Mouse (Mus musculus) testis, postnatal 14 days (tissue): Measurements from ENCODE around the gene Nmnat2.
A peak's percentile ranks its signal among the peaks of the same experiment; 100 is the strongest.
"Not testable (repeated sequence)": the region's sequence is repeated elsewhere in the genome, so short reads cannot be mapped to it uniquely, and the experiment has no call there.

Experiments
- DNase-seq: peaks from one replicate; pipeline ENCODE4 v3.0.0; 2021; ENCODE audit warnings: low spot score

The Nmnat2 gene

DNA sequence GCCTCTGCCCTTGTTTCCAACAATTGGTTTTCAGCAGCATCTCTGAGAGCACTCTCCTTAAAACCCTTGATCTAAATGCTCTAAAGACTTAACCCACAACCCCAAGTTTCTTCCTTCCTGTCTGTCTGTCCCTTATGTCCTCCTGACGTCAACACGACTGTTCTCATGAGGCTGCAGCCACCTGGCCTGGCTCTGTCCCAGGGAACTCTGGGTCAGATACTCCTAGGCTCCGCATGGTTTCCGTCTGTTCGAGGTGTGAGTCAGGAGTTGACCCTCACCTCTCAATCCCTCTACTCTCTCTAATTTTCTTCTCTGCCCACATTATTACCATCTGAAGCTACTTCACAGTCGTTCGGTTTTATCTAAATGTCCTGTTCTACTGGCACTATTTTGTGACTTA, 103.5 kb downstream of the Nmnat2 start:
- DNase-seq, result no peak

DNA sequence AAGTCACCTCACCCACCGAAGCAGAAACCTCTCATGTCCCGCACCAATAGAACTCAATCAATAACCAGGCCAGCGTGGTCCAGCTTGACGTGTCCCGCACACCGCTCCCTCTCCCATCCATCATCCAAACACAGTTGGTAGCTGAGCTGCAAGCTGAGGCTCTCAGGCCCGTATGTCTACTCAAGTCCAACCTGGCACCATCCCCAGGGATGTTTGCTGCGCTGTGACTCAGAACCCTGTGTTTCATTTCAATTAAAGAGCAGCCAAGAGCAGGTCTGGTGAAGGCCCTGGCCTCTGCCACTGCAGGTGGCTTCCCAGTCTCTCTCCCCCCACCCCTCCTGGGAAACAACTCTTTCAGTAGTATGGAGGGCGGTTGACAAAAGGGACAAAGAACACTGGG, 104.8 kb downstream of the Nmnat2 start:
- DNase-seq, result no peak

DNA sequence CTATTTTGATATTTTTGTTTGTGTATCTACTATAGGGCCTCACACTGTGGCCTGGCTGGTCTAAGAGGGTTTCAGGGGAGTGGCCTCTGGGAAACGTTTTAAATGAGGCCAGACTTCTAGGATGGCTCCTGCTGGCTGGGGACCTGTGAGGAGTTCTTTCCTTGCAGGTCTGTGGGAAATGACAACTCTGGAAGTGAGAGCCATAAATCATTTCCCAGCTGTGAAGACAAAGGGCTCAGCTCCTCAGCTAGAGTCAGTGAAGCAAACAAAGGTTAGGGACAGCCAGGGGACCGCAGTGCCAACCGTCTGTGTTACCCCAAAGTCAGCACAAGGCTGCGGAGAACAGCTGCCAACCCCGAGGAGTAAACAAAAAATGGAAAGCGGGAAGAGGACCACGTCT, 107.8 kb downstream of the Nmnat2 start:
- no peak for DNase-seq

DNA sequence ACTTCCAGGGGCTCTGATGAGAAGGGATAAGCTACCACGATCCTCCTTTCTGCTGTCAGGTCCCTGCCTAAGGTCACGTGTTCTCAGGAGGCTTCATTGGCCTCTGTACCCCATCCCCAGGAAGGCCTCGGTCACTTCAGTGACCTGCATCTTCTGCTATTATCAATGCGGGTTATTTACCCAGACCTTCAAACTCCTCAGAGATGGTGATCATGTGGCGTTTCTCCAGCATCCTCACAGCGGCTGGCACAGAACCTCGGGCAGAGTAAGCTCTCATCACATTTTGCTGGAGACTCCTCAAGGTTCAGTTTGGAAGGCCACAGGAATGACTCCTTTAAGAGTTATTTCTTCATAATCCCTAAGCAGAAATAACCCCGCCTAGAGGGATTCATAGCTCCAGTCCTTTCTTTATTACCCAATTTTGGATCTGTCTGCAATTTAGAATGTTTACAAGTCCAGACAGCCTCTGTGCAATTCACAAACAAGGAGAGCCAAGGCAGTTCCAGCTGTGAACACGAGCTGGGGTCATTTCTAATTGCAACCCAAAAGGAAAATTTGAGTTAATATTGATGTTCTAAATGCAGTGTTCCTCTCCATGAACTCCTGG, 110.1 kb downstream of the Nmnat2 start:
- DNase-seq, result no peak

DNA sequence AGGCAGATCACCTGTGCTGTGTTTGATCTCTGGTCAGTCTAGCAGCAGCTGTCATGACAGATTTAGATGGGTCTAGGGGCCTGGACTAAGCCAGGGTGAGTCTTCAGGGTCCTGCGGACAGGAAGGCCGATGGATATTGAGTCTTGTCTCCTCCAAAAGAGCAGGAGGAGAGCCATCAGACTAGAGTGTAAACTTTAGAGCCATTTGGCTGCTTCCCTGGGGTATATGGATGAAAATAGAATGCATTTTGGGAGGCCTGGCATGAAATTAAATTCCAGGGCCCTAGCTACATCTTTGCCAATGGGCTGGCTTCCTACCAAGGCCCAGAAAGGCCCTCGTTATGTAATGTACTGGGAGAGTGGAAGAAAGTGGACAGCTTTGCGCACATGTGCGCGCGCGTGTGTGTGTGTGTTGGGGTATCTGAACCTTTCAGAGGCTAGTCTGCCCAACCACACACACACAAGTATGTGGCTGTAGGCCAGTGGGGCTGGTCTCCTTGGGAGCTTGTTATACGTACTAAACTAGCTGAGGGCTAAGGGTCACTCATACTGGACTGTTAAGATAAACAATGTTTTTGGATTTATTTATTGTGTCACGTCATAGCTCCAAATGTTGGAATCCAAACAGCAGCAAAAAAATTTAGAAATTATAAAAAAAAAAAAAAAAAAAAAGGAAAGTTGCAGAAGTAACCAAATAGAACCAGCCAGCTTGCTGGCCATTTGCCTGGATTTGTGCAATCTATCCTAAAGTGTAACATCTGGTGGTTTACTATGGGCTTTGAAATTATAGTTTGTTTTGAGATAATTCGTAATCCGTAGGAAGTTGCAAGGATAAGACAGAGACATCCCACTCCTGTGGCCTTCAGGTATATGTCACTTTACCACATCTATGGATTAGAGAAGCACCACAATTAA, 110.9 kb downstream of the Nmnat2 start:
- DNase-seq, result no peak

DNA sequence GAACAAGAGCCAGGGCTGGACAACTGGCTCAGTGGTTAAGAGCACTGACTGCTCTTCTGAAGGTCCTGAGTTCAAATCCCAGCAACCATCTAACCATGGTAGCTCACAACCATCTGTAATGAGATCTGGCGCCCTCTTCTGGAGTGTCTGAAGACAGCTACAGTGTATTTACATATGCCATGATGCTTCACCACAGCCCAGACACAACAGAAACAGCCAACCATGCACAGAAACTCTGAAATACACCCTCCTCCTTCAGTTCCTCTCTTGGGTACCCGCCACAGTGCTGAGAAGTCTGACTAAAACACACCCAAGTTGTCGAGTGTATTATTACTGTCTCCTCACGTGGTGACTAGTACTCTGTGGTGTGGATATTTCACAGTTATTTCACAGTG, 111.6 kb downstream of the Nmnat2 start:
- DNase-seq, result no peak

DNA sequence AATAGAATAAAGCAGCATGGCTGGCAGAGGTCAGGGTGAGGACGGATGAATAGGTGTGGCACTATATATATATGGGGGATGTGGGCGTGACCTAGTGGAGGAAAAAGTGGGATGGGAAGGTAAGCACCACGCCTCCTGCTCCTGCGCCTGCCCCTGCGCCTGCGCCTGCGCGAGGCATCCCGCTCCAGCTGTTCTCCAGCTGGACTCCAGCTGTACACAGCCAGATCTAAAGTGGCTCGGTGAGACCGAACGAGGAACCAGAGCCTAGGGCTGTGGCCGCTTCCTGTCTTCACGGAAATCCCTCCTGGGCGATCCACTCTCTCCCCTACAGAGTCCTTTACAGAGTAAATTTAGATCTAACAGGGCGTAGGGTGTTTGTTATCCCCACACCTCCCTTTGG, 116.8 kb downstream of the Nmnat2 start:
- no peak for DNase-seq

DNA sequence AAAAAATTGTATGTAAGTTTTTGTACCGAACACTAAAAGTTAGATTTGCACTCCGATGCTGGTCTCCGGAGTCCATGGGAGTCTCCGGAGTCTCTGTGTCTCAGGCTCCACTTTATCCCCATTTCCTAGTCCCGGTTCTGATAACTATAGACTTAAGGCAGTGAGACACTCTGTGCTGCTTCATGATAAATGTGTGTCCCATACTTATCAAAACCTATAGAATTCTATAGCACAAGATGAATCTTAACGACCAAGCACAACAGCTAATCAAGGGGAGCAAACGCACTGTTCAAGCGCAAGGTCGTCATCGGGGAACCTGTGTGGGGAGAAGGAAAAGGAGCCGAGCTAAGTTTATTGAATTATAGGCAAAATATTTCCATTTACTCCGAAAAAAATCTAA, 117.2 kb downstream of the Nmnat2 start:
- no peak for DNase-seq

DNA sequence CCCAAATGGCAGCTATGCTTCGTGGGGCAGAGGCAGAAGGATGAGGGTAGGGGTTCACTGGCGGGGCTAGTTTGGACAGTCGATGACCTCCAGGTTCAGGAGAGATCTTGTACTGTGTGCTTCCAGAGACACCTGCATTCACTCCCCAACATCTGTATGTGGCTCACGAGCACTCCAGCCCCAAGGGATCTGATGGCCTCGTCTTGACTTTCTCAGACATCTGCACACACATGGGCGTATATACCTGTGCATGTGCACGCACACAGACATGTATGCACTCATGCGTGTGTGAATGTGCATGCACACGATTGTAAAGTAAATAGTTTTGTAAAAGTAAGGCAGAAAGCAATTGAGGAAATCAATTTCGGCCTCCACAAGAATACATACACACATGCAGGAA, 117.9 kb downstream of the Nmnat2 start:
- DNase-seq, result no peak

DNA sequence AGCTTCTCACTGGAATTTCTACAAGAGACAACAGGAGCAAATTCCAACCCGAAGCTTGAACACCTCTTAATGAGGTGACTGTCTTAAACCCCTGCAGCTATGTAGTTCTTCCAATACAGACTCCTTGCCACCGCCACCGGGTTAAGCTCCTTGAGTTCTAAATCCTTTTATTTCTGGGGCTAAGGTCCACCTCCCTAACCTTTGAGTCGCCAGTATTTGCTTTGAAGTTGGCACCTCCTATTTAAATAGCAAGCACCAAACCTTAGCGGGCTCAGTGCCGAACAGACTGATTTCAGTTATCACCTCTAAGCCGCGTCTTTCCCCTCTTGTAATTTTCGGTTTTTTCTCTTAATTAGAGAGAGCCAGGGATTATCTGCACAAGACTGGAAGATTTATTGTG, 118.6 kb downstream of the Nmnat2 start:
- no peak for DNase-seq

DNA sequence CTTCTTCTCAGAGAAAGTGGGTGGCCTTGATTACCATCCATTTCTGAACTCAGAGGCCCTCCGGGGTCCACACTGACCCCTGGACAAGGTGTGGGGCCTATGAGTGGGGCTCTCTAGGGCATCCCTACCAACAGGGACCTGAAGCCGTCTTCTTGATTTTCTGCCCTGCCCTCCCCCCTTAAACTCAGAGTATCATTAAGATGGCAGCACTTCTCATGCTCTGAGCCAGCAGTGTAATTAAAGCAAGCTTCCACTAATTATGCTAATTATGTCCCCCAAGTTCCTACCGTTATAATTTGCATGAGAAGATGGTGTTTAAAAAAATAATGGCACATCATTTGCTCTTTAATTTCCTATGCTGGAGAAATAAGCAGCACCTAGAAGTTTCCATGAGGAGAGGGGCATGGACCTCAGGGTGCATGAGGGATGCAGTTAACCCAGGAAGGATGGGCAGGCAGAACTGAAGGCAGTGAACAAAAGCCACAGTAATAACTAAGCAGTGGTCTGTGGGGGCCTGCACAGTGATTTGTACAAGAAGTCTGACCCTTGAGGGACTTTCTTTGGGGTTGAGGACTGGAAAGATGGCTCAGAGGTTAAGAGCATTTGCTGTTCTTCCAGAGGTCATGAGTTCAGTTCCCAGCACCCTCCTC, 120.4 kb downstream of the Nmnat2 start:
- DNase-seq, result no peak

DNA sequence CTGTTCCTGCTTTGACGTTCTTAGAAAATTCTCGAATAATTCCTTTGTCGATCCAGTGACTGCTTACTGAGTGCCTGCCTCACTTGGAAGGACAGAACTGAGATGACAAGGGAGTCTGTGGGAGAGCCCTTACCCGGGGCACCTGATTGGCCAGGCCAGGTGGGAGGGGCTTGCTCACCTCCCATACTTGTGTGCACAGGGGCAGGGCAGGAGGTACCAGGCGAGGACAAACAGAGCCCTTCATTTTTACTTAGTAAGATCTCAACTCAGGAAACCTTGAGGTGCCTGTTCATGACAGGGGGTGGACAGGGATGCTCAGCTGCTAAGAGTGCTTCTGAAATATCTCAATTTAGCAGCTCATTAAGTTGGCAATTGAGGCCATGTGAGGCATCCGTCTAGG, 121.2 kb downstream of the Nmnat2 start:
- DNase-seq, result no peak

DNA sequence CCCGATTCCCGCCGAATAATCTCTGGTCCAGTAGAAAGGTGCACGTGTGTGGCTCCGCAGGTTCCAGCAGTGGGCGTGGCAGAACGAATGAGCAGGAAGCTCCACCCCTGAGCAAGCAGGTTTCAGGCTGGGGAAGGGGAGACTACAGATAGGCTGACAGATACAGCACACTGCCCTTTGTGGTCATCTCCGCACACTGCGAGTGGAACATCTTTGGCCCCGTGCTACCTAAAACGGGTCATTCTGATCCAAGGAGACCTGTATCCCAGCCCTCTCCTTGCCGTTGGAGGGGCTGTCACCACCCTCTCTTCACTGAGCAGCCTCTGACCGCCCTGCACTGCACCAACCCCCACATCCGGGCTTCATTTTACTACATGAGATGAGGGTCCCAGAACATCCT, 128.4 kb downstream of the Nmnat2 start:
- DNase-seq, result not testable (repeated sequence)

DNA sequence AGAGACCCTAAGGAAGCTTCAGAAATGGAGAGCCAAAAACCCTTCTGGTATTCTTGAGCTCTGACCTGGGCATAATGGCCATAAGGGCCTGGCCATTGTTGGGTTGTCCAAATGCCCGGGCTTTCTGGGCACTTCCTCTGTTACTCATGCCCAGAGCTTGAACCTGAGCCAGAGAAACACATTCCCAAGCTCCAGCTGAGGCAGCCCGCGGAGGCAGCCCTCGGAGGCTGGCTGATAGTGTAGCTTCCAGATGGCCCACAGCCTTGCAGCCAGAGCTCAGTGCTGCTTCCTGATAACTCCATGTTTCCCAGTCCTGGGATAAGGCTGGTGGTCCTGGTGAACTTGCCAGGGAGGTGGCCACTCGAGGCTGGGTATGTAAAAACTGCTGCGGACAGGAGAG, 129.4 kb downstream of the Nmnat2 start:
- no peak for DNase-seq

DNA sequence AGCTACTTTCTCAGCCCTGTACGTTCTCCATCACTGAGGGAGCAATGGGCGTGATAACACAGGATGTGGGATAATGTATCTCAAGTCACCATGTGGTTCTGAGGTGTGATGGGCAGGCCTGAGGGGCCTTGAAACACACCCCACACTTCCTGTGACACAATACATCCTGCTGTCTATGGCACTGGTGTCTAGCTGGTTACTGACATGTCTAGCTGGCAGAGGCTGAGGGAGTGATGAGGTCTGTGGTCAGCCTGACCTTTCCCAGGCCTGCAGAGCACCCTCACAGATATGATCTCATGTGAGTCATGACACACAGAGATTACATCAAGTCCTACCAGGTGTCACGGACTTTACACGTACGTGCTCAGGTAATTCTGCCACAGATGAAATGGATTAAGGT, 130.4 kb downstream of the Nmnat2 start:
- no peak for DNase-seq

DNA sequence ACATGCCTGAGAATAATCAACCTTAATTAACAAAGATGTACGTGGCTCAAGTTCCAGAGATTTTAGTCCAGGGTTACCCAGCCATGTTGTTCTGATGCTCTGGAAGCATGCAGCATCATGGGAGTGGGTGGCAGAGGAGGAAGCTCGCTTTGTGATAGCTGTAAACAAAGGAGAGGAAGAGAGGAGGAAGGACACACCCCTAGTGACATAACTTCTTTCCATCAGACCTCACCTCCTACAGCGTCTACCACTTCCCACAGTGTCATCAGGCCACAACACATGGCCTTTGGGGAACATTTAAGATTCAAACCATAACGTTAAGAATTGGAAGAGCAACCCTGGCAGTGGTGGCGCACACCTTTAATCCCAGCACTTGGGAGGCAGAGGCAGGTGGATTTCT, 133.0 kb downstream of the Nmnat2 start:
- DNase-seq, result no peak

DNA sequence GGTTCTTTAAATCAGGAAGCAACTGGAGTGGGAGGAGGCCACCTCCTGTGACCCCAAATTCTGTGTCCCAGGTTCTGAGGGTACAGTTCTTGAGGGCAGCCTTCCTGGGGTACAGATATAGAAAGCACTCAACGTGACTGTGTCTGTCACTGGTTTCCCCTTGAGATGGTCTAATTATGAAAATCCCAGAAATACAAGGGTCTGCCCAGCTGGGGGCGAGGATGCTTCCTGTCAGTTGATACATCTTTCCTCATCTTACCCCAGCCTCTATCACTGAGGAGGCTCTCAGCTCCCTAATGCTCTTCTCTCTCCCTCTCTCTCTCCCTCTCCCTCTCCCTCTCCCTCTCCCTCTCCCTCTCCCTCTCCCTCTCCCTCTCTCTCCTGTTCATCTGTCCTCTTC, 135.3 kb downstream of the Nmnat2 start:
- DNase-seq, result no peak

DNA sequence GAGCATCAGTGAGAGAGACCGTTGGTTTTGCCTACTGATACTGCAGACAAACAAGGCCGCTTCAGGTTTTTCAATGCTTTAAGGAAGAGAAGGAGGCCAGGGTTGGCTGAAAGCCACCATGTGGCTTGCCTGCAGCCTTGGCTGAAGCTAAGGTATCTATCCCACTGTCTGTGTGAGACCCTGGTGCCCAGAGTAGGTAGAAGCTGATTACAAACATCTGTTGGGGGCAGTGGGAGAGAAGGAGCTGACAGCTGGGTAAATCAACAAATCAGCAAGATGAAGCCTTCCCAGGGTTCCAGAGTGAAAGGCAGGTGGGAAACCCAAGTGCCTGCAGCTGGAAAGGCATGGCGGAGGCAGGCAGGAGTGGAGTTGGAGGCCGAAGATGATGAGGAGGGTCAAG, 136.0 kb downstream of the Nmnat2 start:
- no peak for DNase-seq

DNA sequence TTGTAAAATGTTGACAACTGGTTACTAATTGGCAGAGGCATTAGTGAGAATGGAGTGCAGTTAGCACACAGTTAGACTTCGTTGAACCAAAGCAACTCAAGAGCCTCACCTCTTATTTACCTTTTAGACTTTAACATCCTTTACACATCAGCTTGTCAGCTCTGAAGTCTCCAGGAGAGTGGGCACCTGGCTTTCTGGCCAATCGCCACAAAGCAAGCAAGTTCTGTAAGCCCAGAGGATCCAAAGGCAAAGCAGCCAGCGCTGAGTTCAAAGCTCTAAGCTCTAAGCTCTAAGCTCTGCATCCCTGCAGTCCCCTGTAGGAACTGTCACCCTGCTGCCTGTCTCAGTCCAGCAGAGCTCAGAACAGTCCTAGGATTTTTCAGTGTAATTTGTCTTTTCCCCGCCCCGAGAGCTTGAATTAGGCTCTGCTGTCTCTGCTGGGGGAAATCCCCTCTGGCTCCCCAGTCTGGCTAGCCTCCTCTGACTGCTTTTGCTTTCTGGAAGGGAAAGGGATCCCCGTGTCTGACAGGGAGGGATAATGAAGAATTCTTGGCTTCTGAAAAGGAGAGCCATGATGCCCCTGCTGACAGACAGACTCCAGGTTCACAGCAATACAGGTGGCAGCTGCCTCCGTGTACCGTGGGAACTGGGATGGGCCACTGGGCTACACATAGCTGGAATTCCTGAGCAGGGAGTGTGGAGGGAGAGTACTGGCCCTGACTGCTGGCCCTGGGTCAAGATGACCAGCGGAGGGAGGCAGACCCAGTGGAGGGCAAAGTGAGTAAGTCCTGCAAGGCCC, 136.8 kb downstream of the Nmnat2 start:
- DNase-seq, result peak; percentile 18

DNA sequence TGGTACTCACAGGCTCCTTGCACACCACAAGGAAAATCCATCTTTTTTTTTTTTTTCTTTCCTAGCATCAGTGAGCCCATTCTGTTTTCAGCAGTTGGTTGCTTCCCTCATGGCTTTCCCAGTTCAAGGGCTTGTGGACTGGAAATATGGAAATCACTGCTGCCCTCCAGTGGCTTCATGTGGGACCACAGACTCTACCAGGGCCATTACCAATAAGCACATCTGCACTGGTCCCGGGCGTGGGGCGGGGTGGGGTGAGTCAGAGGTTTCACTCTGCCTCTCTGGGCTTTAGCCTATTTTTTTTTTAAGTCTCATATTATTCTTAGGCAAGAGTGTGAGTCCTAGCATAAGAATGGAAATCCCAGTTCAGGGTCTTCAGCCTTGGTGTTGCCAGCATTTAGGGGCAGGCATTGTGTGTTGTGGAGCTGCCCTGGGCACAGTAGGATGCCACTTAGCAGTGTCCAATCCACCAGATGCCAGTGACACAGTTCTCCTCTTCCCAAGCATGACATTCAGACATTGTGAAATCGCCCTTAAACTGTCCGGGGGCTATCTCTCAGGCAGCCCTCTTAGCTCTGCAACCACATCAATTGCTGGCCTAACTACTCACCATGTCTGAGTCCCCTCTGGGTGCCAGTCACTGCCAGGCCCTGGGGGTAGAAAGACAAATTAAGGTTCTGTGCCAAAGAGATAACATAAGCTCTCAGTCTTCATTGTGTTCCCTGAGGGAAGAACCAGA, 137.6 kb downstream of the Nmnat2 start:
- DNase-seq, result peak; percentile 34

DNA sequence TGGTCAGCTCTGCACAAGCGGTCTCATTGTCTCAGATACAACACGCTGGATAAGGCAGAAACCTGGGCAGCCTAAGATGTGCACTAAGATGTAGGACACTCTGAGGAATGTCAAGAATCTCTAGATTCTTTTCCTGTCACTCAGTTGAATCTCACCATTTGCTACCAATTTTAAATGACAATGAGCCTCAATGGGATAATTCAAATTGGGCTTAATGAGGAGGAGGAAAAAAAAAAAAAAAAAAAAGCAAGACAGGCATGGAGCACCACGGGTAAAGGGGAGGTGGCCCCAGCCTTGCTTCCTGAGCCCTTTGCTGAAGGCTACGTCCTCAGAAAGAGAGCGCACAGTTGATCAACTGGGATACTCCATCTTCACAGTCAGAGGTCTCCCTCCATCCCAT, 138.4 kb downstream of the Nmnat2 start:
- no peak for DNase-seq

DNA sequence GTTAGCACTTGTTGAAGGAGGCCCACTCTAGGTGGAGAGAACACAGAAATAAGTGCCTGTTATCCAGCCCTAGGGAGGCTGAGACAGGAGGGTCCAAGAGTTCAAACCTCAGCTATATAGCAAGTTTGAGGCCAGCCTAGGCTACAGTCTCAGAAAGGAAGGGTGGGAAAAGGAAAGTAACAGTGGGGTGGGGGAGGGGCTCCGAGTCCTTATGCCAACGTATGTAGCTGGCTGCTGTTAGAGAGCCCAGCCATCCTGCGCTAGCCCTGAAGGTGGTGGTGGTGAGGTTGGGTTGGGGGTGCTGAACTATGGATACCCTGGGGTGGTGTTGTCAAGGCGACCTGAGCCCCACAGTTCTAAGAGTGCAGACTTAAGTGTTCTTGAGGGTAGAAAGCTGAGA, 138.8 kb downstream of the Nmnat2 start:
- DNase-seq, result no peak
